Mouse (Mus musculus) CH12.LX (cell line): ENCODE measurements at regions not wholly inside any gene's neighbourhood (a gene's known extent, or its start where the extent isn't known, plus 50 kb on each side); places are given as distances from the start of the nearest gene placed in this dataset.
A peak's percentile ranks its signal among the peaks of the same experiment; 100 is the strongest.

Experiments
- DNase-seq: peaks from one replicate; pipeline ENCODE4 v3.0.0-alpha.2; 2013; ENCODE audit errors: extremely low read depth
- H3K27ac ChIP-seq: 2 replicates; pipeline ENCODE4 v1.5.1; 2012; ENCODE audit warnings: low read depth, mild to moderate bottlenecking, control low read depth, moderate library complexity; ENCODE audit not compliant: insufficient read depth
- H3K27me3 ChIP-seq: replicated peaks from 2 replicates; pipeline ENCODE3; 2012; ENCODE audit warnings: inconsistent platforms
- H3K36me3 ChIP-seq, 2 experiments: replicated peaks in 1 of 2; 2 replicates each; pipeline versions ENCODE3 to v1.6.1; 2012; ENCODE audit warnings: inconsistent platforms in 1 of 2, low read length in 1 of 2, mild to moderate bottlenecking in 1 of 2, mixed read lengths in 1 of 2, moderate library complexity in 1 of 2; ENCODE audit not compliant: control insufficient read depth in 1 of 2, insufficient read depth in 1 of 2
- H3K4me1 ChIP-seq, 2 experiments: 2 replicates each; pipeline ENCODE4 v1.6.1; 2012; ENCODE audit warnings: inconsistent platforms in 1 of 2, moderate library complexity in 1 of 2; ENCODE audit not compliant: insufficient read depth in 2 of 2, control insufficient read depth in 1 of 2
- H3K4me2 ChIP-seq: 2 replicates; pipeline ENCODE4 v1.6.1; 2012; ENCODE audit warnings: low read depth, mild to moderate bottlenecking, control low read depth; ENCODE audit not compliant: poor library complexity, insufficient read depth, severe bottlenecking
- H3K4me3 ChIP-seq, 3 experiments: fragments of 150-350 bp in 1 of 3; sonication (generic) in 1 of 3; replicated peaks in 1 of 3; 2 replicates each; pipeline versions ENCODE3 to v1.5.1; 2011 to 2012; ENCODE audit warnings: low read depth in 2 of 3, low read length in 2 of 3, mild to moderate bottlenecking in 2 of 3, moderate library complexity in 2 of 3, control low read depth in 1 of 3, improper control_type of control experiment in 1 of 3, inconsistent platforms in 1 of 3, mixed read lengths in 1 of 3; ENCODE audit not compliant: poor library complexity in 1 of 3
- H3K79me2 ChIP-seq: replicated peaks from 2 replicates; pipeline ENCODE4 v1.6.1; 2012; ENCODE audit warnings: mild to moderate bottlenecking, moderate library complexity; ENCODE audit not compliant: control insufficient read depth, poor library complexity, insufficient read depth, severe bottlenecking; ENCODE audit errors: extremely low read depth
- H3K9ac ChIP-seq: 2 replicates; pipeline ENCODE4 v1.6.1; 2012; ENCODE audit warnings: low read depth, mild to moderate bottlenecking, control low read depth, moderate library complexity; ENCODE audit not compliant: insufficient read depth
- H3K9me3 ChIP-seq: replicated peaks from 2 replicates; pipeline ENCODE3; 2012; ENCODE audit warnings: low read length, inconsistent platforms, mixed read lengths
- BHLHE40 ChIP-seq: IDR thresholded peaks from 2 replicates; pipeline ENCODE4 v1.6.1; 2011; ENCODE audit warnings: mild to moderate bottlenecking, low read depth, low read length, improper control_type of control experiment
- CTCF ChIP-seq, 2 experiments: IDR thresholded peaks in 1 of 2; conservative IDR thresholded peaks in 1 of 2; 2 replicates each; pipeline ENCODE4 v1.5.1; 2011 to 2012; ENCODE audit warnings: low read depth in 2 of 2, low read length in 2 of 2, improper control_type of control experiment in 1 of 2, inconsistent platforms in 1 of 2, mild to moderate bottlenecking in 1 of 2, moderate library complexity in 1 of 2
- EP300 ChIP-seq: IDR thresholded peaks from 2 replicates; pipeline ENCODE4 v1.6.1; 2011; ENCODE audit warnings: low read length, improper control_type of control experiment
- IRF4 ChIP-seq: IDR thresholded peaks from 2 replicates; pipeline ENCODE4 v1.6.1; 2014; ENCODE audit warnings: low read depth, mild to moderate bottlenecking, inconsistent platforms, low read length, improper control_type of control experiment
- KAT2A ChIP-seq: IDR thresholded peaks from 2 replicates; pipeline ENCODE4 v1.6.1; 2012; ENCODE audit warnings: low read length, improper control_type of control experiment, inconsistent platforms; ENCODE audit not compliant: insufficient replicate concordance
- MAX ChIP-seq: IDR thresholded peaks from 2 replicates; pipeline ENCODE4 v1.6.1; 2011; ENCODE audit warnings: low read length, improper control_type of control experiment
- MAZ ChIP-seq: IDR thresholded peaks from 2 replicates; pipeline ENCODE4 v1.6.1; 2012; ENCODE audit warnings: low read depth, mild to moderate bottlenecking, inconsistent platforms, low read length, improper control_type of control experiment, moderate library complexity
- MEF2A ChIP-seq: IDR thresholded peaks from 2 replicates; pipeline ENCODE4 v1.6.1; 2014; ENCODE audit warnings: low read depth, mild to moderate bottlenecking, inconsistent platforms, low read length, improper control_type of control experiment, borderline replicate concordance
- MXI1 ChIP-seq: IDR thresholded peaks from 2 replicates; pipeline ENCODE4 v1.6.1; 2011; ENCODE audit warnings: mild to moderate bottlenecking, low read depth, low read length, improper control_type of control experiment
- MYC ChIP-seq: IDR thresholded peaks from 2 replicates; pipeline ENCODE4 v1.6.1; 2011; ENCODE audit warnings: low read depth, mild to moderate bottlenecking, improper control_type of control experiment, low read length
- POLR2A ChIP-seq: IDR thresholded peaks from 2 replicates; pipeline ENCODE4 v1.6.1; 2011; ENCODE audit warnings: low read depth, mild to moderate bottlenecking, improper control_type of control experiment, low read length
- RAD21 ChIP-seq: IDR thresholded peaks from 2 replicates; pipeline ENCODE4 v1.6.1; 2011; ENCODE audit warnings: low read depth, mild to moderate bottlenecking, low read length, improper control_type of control experiment, moderate library complexity
- RCOR1 ChIP-seq: conservative IDR thresholded peaks from 2 replicates; pipeline ENCODE4 v1.6.1; 2012; ENCODE audit warnings: low read depth, mild to moderate bottlenecking, inconsistent platforms, low read length, improper control_type of control experiment
- SMC3 ChIP-seq: IDR thresholded peaks from 2 replicates; pipeline ENCODE4 v1.6.1; 2011; ENCODE audit warnings: low read depth, low read length, improper control_type of control experiment
- TBP ChIP-seq: conservative IDR thresholded peaks from 2 replicates; pipeline ENCODE4 v1.6.1; 2011; ENCODE audit warnings: low read depth, low read length, improper control_type of control experiment
- ZNF384 ChIP-seq: IDR thresholded peaks from 2 replicates; pipeline ENCODE4 v1.6.1; 2012; ENCODE audit warnings: low read depth, low read length, improper control_type of control experiment, inconsistent platforms
- dilution Hi-C: fragments of 300-500 bp; cut with MboI; formaldehyde crosslinking; loops from 2 replicates; pipeline ENCODE4 v1.14.3; 2020; ENCODE audit warnings: low sequenced_read_pairs; ENCODE audit not compliant: extremely low pct_unique_long_range_greater_than_20kb, extremely low pct_ligation_motif_present
- in situ Hi-C: fragments of 300-500 bp; cut with MboI; formaldehyde crosslinking; loops from 3 replicates; pipeline ENCODE4 v1.14.3; 2019; ENCODE audit warnings: low sequenced_read_pairs, low pct_ligation_motif_present, low pct_unique_long_range_greater_than_20kb, mixed read lengths

- DNase-seq = no peak
- in situ Hi-C loops = loop anchor here (10.0 kb wide), 1 partner anchor 212 kb away; no protein-coding TSS in a partner anchor
Measured at GRCm38 (mm10) chr15:11753216-11753615, 153.9 kb downstream of the Npr3 start.

GRCm38 (mm10) chr15:11750893-11751292 is 156.2 kb downstream of the Npr3 start:
- peak; percentile 42; the same call in 1 of the 2 replicates for TF ChIP-seq MXI1
- peak; percentile 63; the same call in 1 of the 2 replicates for TF ChIP-seq EP300
- TF ChIP-seq MAX = peak; percentile 48; the same call in 1 of the 2 replicates
- no peak for TF ChIP-seq MAZ
- TF ChIP-seq BHLHE40 = peak; percentile 87
- no peak; the same call in 1 of the 2 replicates for TF ChIP-seq RCOR1
- TF ChIP-seq TBP = no peak
- TF ChIP-seq MEF2A = no peak
- 0 out of 2 replicates have a peak, but pooled peaks have one; percentile 62 for TF ChIP-seq MYC
- TF ChIP-seq IRF4 = peak; percentile 81
- TF ChIP-seq KAT2A = no peak
- TF ChIP-seq ZNF384 = no peak
- no peak for TF ChIP-seq POLR2A
- dilution Hi-C loops = no loop called here
- Histone ChIP-seq H3K79me2 (no peaks in the 10 kb centered on the region), H3K36me3 (no peaks in the 10 kb centered on the region), H3K4me2 (peak overlapping the region; percentile 34; the same call in 1 of the 2 replicates), H3K4me3 (no peak overlapping the region), H3K9me3 (no peaks in the 10 kb centered on the region), H3K9ac (0 out of 2 replicates have a peak overlapping the region, but pooled peaks have one; percentile 6), H3K27ac (no peak overlapping the region), H3K27me3 (no peaks in the 10 kb centered on the region), H3K4me1 (peaks cover 0 to 13% of the 10 kb centered on the region in 2 experiments; a peak in 2 of 4 replicates)
- in situ Hi-C loops = loop anchor here (10.0 kb wide), 1 partner anchor 214 kb away; no protein-coding TSS in a partner anchor
- peak; percentile 70 for DNase-seq

More at GRCm38 (mm10) chr15:11753216-11753615, 153.9 kb downstream of the Npr3 start:
- Histone ChIP-seq H3K27me3 (no peaks in the 10 kb centered on the region), H3K9ac (no peak overlapping the region), H3K4me1 (peaks cover 0 to 13% of the 10 kb centered on the region in 2 experiments; a peak in 2 of 4 replicates), H3K36me3 (no peaks in the 10 kb centered on the region), H3K79me2 (no peaks in the 10 kb centered on the region), H3K27ac (no peak overlapping the region), H3K4me2 (no peak overlapping the region), H3K4me3 (no peak overlapping the region), H3K9me3 (no peaks in the 10 kb centered on the region)
- TF ChIP-seq SMC3 (peak; percentile 71), RAD21 (peak; percentile 79), CTCF (conservative IDR thresholded peaks at IDR 0.05 in 1 of 2, IDR thresholded peaks at IDR 0.05 in 1 of 2; ENCODE audit: low read depth in 2 of 2, low read length in 2 of 2) (peak; percentile 23 to 75; a peak in 3 of 4 replicates), EP300 (no peak), KAT2A (no peak)
- dilution Hi-C loops = no loop called here
